Mouse (Mus musculus): Measurements from ENCODE around the gene Olfr159. TPM values are rescaled to one million over a fixed set of nuclear protein-coding genes. Genes with fewer than 3 reads are reported as not detected.

Olfr159 gene
- total and polyA plus RNA-seq, 3 experiments, result not detected

- no peaks in the 10 kb centered on the region for H3K36me3 ChIP-seq (ENCODE audit: control insufficient read depth in 1 of 2, insufficient read depth in 2 of 2, low read length in 2 of 2)
- no peak overlapping the region for H3K4me3 ChIP-seq (ENCODE audit: control insufficient read depth in 1 of 2, insufficient read depth in 1 of 2, low read depth in 2 of 2, low read length in 2 of 2)
- TF ChIP-seq MYC (IDR thresholded peaks at IDR 0.05; ENCODE audit: low read depth, low read length), result no peak
- no peak for TF ChIP-seq POLR2A (IDR thresholded peaks at IDR 0.05; ENCODE audit: control insufficient read depth in 1 of 2, insufficient read depth in 1 of 2, low read depth in 1 of 2, low read length in 2 of 2, poor library complexity in 1 of 2)
- TF ChIP-seq MAZ (IDR thresholded peaks at IDR 0.05; ENCODE audit: low read depth, low read length), result no peak
- TF ChIP-seq NELFE (IDR thresholded peaks at IDR 0.05; ENCODE audit: low read depth, low read length), result no peak
- no peak for TF ChIP-seq TBP (IDR thresholded peaks at IDR 0.05; ENCODE audit: low read depth, low read length)
- no peak for TF ChIP-seq CHD1 (IDR thresholded peaks at IDR 0.05; ENCODE audit: low read depth, low read length)
- no peak for TF ChIP-seq POLR2AphosphoS5 (IDR thresholded peaks at IDR 0.05; ENCODE audit: borderline replicate concordance, low read depth, low read length)
- no peak for TF ChIP-seq UBTF (IDR thresholded peaks at IDR 0.05; ENCODE audit: borderline replicate concordance, insufficient read depth, low read depth, low read length)
- TF ChIP-seq MAFK (IDR thresholded peaks at IDR 0.05; ENCODE audit: borderline replicate concordance, low read depth, low read length), result no peak
- no peak for TF ChIP-seq POLR2AphosphoS2 (IDR thresholded peaks at IDR 0.05; ENCODE audit: low read length)
- TF ChIP-seq SIN3A (IDR thresholded peaks at IDR 0.05; ENCODE audit: low read length), result no peak
- no peak for TF ChIP-seq GATA1 (IDR thresholded peaks at IDR 0.05; ENCODE audit: low read depth, low read length)
- no peak overlapping the region for H3K9ac ChIP-seq (ENCODE audit: control insufficient read depth, low read depth, low read length, poor library complexity, severe bottlenecking)
- no peaks in the 10 kb centered on the region for H3K9me3 ChIP-seq (replicated peaks; ENCODE audit: insufficient read depth, low read length)
- no peak for DNase-seq (ENCODE audit: low read depth, low spot score)
- H3K4me1 ChIP-seq (ENCODE audit: control insufficient read depth in 1 of 2, insufficient read depth in 2 of 2, low read length in 2 of 2), result peaks cover 0 to 19% of the 10 kb centered on the region in 2 experiments; a peak in 2 of 4 replicates
- peaks cover 2 to 3% of the 10 kb centered on the region in 2 experiments; a peak in 2 of 4 replicates for H3K27me3 ChIP-seq (ENCODE audit: control insufficient read depth in 1 of 2, insufficient read depth in 2 of 2, low read length in 2 of 2)
- no peak overlapping the region for H3K27ac ChIP-seq (ENCODE audit: control insufficient read depth, low read depth, low read length)
- H3K79me2 ChIP-seq (ENCODE audit: control insufficient read depth, insufficient read depth, low read length, poor library complexity), result no peaks in the 10 kb centered on the region
These were observed 42.2 kb downstream of the Olfr159 start for GRCm38 (mm10) chr4:43728576-43728954.

- peak; percentile 57 for DNase-seq (ENCODE audit: low read depth, low spot score)
- Histone ChIP-seq H3K4me3 (ENCODE audit: control insufficient read depth in 1 of 2, insufficient read depth in 1 of 2, low read depth in 2 of 2, low read length in 2 of 2) (no peak overlapping the region), H3K4me1 (ENCODE audit: control insufficient read depth in 1 of 2, insufficient read depth in 2 of 2, low read length in 2 of 2) (peaks cover 0 to 19% of the 10 kb centered on the region in 2 experiments; a peak in 2 of 4 replicates), H3K36me3 (ENCODE audit: control insufficient read depth in 1 of 2, insufficient read depth in 2 of 2, low read length in 2 of 2) (no peaks in the 10 kb centered on the region), H3K27me3 (ENCODE audit: control insufficient read depth in 1 of 2, insufficient read depth in 2 of 2, low read length in 2 of 2) (peaks cover 3% of the 10 kb centered on the region in 2 experiments; a peak in 2 of 4 replicates), H3K79me2 (ENCODE audit: control insufficient read depth, insufficient read depth, low read length, poor library complexity) (no peaks in the 10 kb centered on the region), H3K9me3 (replicated peaks; ENCODE audit: insufficient read depth, low read length) (no peaks in the 10 kb centered on the region), H3K27ac (ENCODE audit: control insufficient read depth, low read depth, low read length) (no peak overlapping the region), H3K9ac (ENCODE audit: control insufficient read depth, low read depth, low read length, poor library complexity, severe bottlenecking) (no peak overlapping the region)
- TF ChIP-seq BHLHE40 (IDR thresholded peaks at IDR 0.05; ENCODE audit: borderline replicate concordance, low read depth, low read length) (no peak), HCFC1 (IDR thresholded peaks at IDR 0.05; ENCODE audit: low read depth, low read length) (no peak), UBTF (IDR thresholded peaks at IDR 0.05; ENCODE audit: borderline replicate concordance, insufficient read depth, low read depth, low read length) (no peak), MAZ (IDR thresholded peaks at IDR 0.05; ENCODE audit: low read depth, low read length) (no peak), TCF12 (IDR thresholded peaks at IDR 0.05; ENCODE audit: low read depth, low read length) (no peak), USF1 (IDR thresholded peaks at IDR 0.05; ENCODE audit: low read depth, low read length) (no peak), TAL1 (IDR thresholded peaks at IDR 0.05; ENCODE audit: low read length) (no peak), GATA1 (IDR thresholded peaks at IDR 0.05; ENCODE audit: low read depth, low read length) (0 out of 2 replicates have a peak, but pooled peaks have one; percentile 58)
These were observed 42.9 kb downstream of the Olfr159 start for GRCm38 (mm10) chr4:43727718-43728575.

Measured in MEL (cell line).